Mouse (Mus musculus) stomach, postnatal 0 days (tissue): Measurements from ENCODE around the gene Agfg2. TPM values are rescaled to one million over a fixed set of nuclear protein-coding genes. Genes with fewer than 3 reads are reported as not detected.
"Not testable (repeated sequence)": the region's sequence is repeated elsewhere in the genome, so short reads cannot be mapped to it uniquely, and the experiment has no call there.

Experiments
- ATAC-seq: fragments of 200-750 bp; cut with Nextera tagmentation; 2 replicates; pipeline ENCODE4 v1.8.0; 2017; ENCODE audit not compliant: low FRiP score, low TSS enrichment
- DNase-seq: peaks from one replicate; pipeline ENCODE4 v3.0.0-alpha.2; 2016; ENCODE audit warnings: low spot score
- H3K27ac ChIP-seq: fragments of 300-500 bp; sonication (generic); replicated peaks from 2 replicates; pipeline ENCODE4 v1.5.1; 2014; ENCODE audit warnings: mild to moderate bottlenecking, control low read depth
- H3K27me3 ChIP-seq: fragments of 300-500 bp; sonication (generic); 2 replicates; pipeline ENCODE4 v1.6.1; 2014; ENCODE audit warnings: low read length; ENCODE audit not compliant: control insufficient read depth, insufficient read depth
- H3K36me3 ChIP-seq: fragments of 300-500 bp; sonication (generic); 2 replicates; pipeline ENCODE4 v1.6.1; 2014; ENCODE audit warnings: low read length, mixed read lengths; ENCODE audit not compliant: control insufficient read depth, insufficient read depth
- H3K4me1 ChIP-seq: fragments of 300-500 bp; sonication (generic); replicated peaks from 2 replicates; pipeline ENCODE4 v1.6.1; 2014; ENCODE audit warnings: antibody characterized with exemption; ENCODE audit not compliant: control insufficient read depth, insufficient read depth
- H3K4me2 ChIP-seq: fragments of 300-500 bp; sonication (generic); replicated peaks from 2 replicates; pipeline ENCODE4 v1.6.1; 2014; ENCODE audit warnings: low read depth, mild to moderate bottlenecking, control low read depth, moderate library complexity
- H3K4me3 ChIP-seq: fragments of 300-500 bp; sonication (generic); 2 replicates; pipeline ENCODE4 v1.5.1; 2014; ENCODE audit warnings: low read depth, low read length, control low read depth
- H3K9ac ChIP-seq: fragments of 300-500 bp; sonication (generic); 2 replicates; pipeline ENCODE4 v1.6.1; 2014; ENCODE audit warnings: mild to moderate bottlenecking, low read length, control low read depth, mixed read lengths
- H3K9me3 ChIP-seq: fragments of 300-500 bp; sonication (generic); 2 replicates; pipeline ENCODE4 v1.6.1; 2016; ENCODE audit warnings: low read length; ENCODE audit not compliant: control insufficient read depth
- CTCF ChIP-seq: IDR thresholded peaks from 2 replicates; pipeline ENCODE4 v1.5.1; 2016; ENCODE audit warnings: antibody characterized with exemption, low read depth, mild to moderate bottlenecking, moderate library complexity
- EP300 ChIP-seq: optimal IDR thresholded peaks from 2 replicates; pipeline ENCODE3; 2016; ENCODE audit warnings: antibody characterized with exemption
- WGBS: fragments of 180-500 bp; shearing (Covaris S2); extraction: QIAGEN DNeasy Blood & Tissue Kit; methylation state at CpG from one replicate; pipeline ENCODE4 v1.1.7; 2014; 5-methylcytosine and 5-hydroxymethylcytosine counted together
- polyA plus RNA-seq: library from polyadenylated mRNA; unstranded; fragments of >200 nt; fragmentation: Nextera tagmentation; extraction: Ambion mirVana; gene quantifications from 2 replicates; pipeline ENCODE4 v1.2.1, GENCODE M21; 2015

The Agfg2 gene
- polyA plus RNA-seq, 1 experiment from 2014 or later, result 12.4 TPM

- peak overlapping the region; percentile 52 for H3K4me2 ChIP-seq
- peak overlapping the region; percentile 87 for H3K27ac ChIP-seq
- peak overlapping the region; percentile 45 for H3K4me3 ChIP-seq
- no peaks in the 10 kb centered on the region for H3K9me3 ChIP-seq
- no peak for DNase-seq
- peak; percentile 54 for TF ChIP-seq CTCF
- TF ChIP-seq EP300, result no peak
- no peak for ATAC-seq
- H3K27me3 ChIP-seq, result no peaks in the 10 kb centered on the region
- no peaks in the 10 kb centered on the region for H3K36me3 ChIP-seq
- peak overlapping the region; percentile 52 for H3K9ac ChIP-seq
- peaks cover 8% of the 10 kb centered on the region for H3K4me1 ChIP-seq
- under 1% methylated on average over 9 of the region's 9 CpGs for WGBS
These were observed 56.5 kb downstream of the Agfg2 start for GRCm38 (mm10) chr5:137627991-137628390.

- Histone ChIP-seq H3K4me2 (no peak overlapping the region), H3K4me3 (no peak overlapping the region), H3K27me3 (no peaks in the 10 kb centered on the region), H3K27ac (no peak overlapping the region), H3K36me3 (no peaks in the 10 kb centered on the region), H3K9ac (no peak overlapping the region), H3K9me3 (no peaks in the 10 kb centered on the region), H3K4me1 (no peaks in the 10 kb centered on the region)
- no peak for DNase-seq
- no peak for ATAC-seq
- WGBS, result 74% methylated on average over 11 of the region's 11 CpGs
- no peak for TF ChIP-seq CTCF
- no peak for TF ChIP-seq EP300
These were observed 60.5 kb downstream of the Agfg2 start for GRCm38 (mm10) chr5:137623937-137624530.

GRCm38 (mm10) chr5:137615347-137615746 is 69.2 kb downstream of the Agfg2 start:
- no peak overlapping the region for H3K9ac ChIP-seq
- TF ChIP-seq EP300, result no peak
- H3K4me2 ChIP-seq, result no peak overlapping the region
- no peak overlapping the region for H3K27ac ChIP-seq
- peak; percentile 54 for DNase-seq
- H3K36me3 ChIP-seq, result no peaks in the 10 kb centered on the region
- peaks cover 10% of the 10 kb centered on the region for H3K4me1 ChIP-seq
- WGBS, result 68% methylated on average over 7 of the region's 7 CpGs
- no peak overlapping the region for H3K4me3 ChIP-seq
- ATAC-seq, result 0 out of 2 replicates have a peak, but pooled peaks have one; percentile 28
- H3K27me3 ChIP-seq, result no peaks in the 10 kb centered on the region
- no peaks in the 10 kb centered on the region for H3K9me3 ChIP-seq

GRCm38 (mm10) chr5:137614921-137615320 is 69.6 kb downstream of the Agfg2 start:
- DNase-seq, H3K9ac ChIP-seq, H3K4me2 ChIP-seq, H3K27me3 ChIP-seq, H3K4me1 ChIP-seq, H3K27ac ChIP-seq, H3K36me3 ChIP-seq, H3K9me3 ChIP-seq, ATAC-seq, H3K4me3 ChIP-seq: not testable (repeated sequence)
- 63% methylated on average over 2 of the region's 2 CpGs for WGBS
- peak; percentile 40 for TF ChIP-seq CTCF

GRCm38 (mm10) chr5:137613550-137613949 is 71.0 kb downstream of the Agfg2 start, which contains the start of gene Pcolce:
Gene Pcolce (minus strand): TSS chr5:137613784.
- Histone ChIP-seq H3K9ac (peak within 1 kb of the TSS; percentile 31), H3K4me1 (peaks cover 10% of the 10 kb centered on the region), H3K4me3 (no peak within 1 kb of the TSS), H3K4me2 (no peak within 1 kb of the TSS), H3K36me3 (no peaks in the 10 kb centered on the region), H3K27me3 (no peaks in the 10 kb centered on the region), H3K27ac (peak within 1 kb of the TSS; percentile 78), H3K9me3 (no peaks in the 10 kb centered on the region)
- 34% methylated on average over 11 of the region's 11 CpGs for WGBS
- peak; percentile 86 for DNase-seq
- TF ChIP-seq CTCF (no peak), EP300 (no peak)
- peak; percentile 84 for ATAC-seq

- no peak for DNase-seq
- 49% methylated on average over 5 of the region's 5 CpGs for WGBS
- Histone ChIP-seq H3K4me2 (no peak overlapping the region), H3K36me3 (no peaks in the 10 kb centered on the region), H3K27me3 (no peaks in the 10 kb centered on the region), H3K9ac (peak overlapping the region; percentile 31), H3K4me3 (no peak overlapping the region), H3K27ac (peak overlapping the region; percentile 78), H3K9me3 (no peaks in the 10 kb centered on the region), H3K4me1 (peaks cover 12% of the 10 kb centered on the region)
- TF ChIP-seq EP300 (no peak), CTCF (0 out of 2 replicates have a peak, but pooled peaks have one; percentile 1)
- ATAC-seq, result 0 out of 2 replicates have a peak, but pooled peaks have one; percentile 18
These were observed 71.5 kb downstream of the Agfg2 start for GRCm38 (mm10) chr5:137613076-137613475.
